Mouse (Mus musculus): ENCODE data around the gene Tmem39a.

Gene Tmem39a

GRCm38 (mm10) chr16:38558221-38558748, at the start of gene Tmem39a:
Tmem39a (plus strand) TSS chr16:38558698.
- ChIA-PET POLR2A (interaction anchor here (0.6 to 19.6 kb wide), 25 partner anchors 9 to 805 kb away, joined by 3 to 651 read pairs (median 6); partner anchors contain the start of genes Poglut1 (in 3 of the 4), Timmdc1 (in 2 of the 4) and Gsk3b (in 1 of the 4)), CTCF (interaction anchor here in 2 of 4 experiments (0.6 to 1.3 kb wide), 2 partner anchors 10 to 84 kb away, joined by 4 to 5 read pairs; no protein-coding TSS in a partner anchor)

- ChIA-PET POLR2A (interaction anchor here (0.6 to 5.7 kb wide), 16 partner anchors 9 to 190 kb away, joined by 3 to 85 read pairs (median 3); partner anchors contain the start of gene Timmdc1 (in 4 of the 4)), CTCF (interaction anchor here in 1 of 4 experiments (1.1 kb wide), 1 partner anchor 10 kb away, joined by 4 read pairs; no protein-coding TSS in a partner anchor)
Measured at GRCm38 (mm10) chr16:38510846-38511245, 47.7 kb upstream of the Tmem39a start.

GRCm38 (mm10) chr16:38519140-38519539, 39.4 kb upstream of the Tmem39a start:
- POLR2A ChIA-PET, result interaction anchor here in 3 of 4 experiments (0.7 to 11.7 kb wide), 14 partner anchors 7 to 78 kb away, joined by 3 to 258 read pairs (median 6); partner anchors contain the start of genes Poglut1 (in 1 of the 3) and Tmem39a (in 1 of the 3)
- CTCF ChIA-PET, result no interaction called here

GRCm38 (mm10) chr16:38521211-38521987, 37.1 kb upstream of the Tmem39a start:
- ChIA-PET CTCF (interaction anchor here in 3 of 4 experiments (0.6 to 1.7 kb wide), 7 partner anchors 8 to 82 kb away, joined by 3 to 9 read pairs (median 6); no protein-coding TSS in a partner anchor), POLR2A (interaction anchor here (0.6 to 11.7 kb wide), 47 partner anchors 9 to 521 kb away, joined by 3 to 258 read pairs (median 6); partner anchors contain the start of genes Poglut1 (in 3 of the 4), Tmem39a (in 2 of the 4), Adprh (in 1 of the 4) and Cox17 (in 1 of the 4))

GRCm38 (mm10) chr16:38522129-38523084, 36.1 kb upstream of the Tmem39a start, which contains the start of gene Timmdc1:
Timmdc1 (minus strand) TSS chr16:38522663.
- ChIA-PET CTCF (interaction anchor here (0.5 to 2.1 kb wide), 16 partner anchors 9 to 283 kb away, joined by 3 to 9 read pairs (median 6); no protein-coding TSS in a partner anchor), POLR2A (interaction anchor here (0.6 to 11.7 kb wide), 99 partner anchors 10 to 1175 kb away, joined by 3 to 258 read pairs (median 5); partner anchors contain the start of genes Maats1 (in 3 of the 4), Poglut1 (in 3 of the 4), Tmem39a (in 3 of the 4) and Cox17 (in 2 of the 4))

- CTCF ChIA-PET, result no interaction called here
- POLR2A ChIA-PET, result interaction anchor here in 2 of 4 experiments (1.3 to 11.7 kb wide), 9 partner anchors 11 to 58 kb away, joined by 3 to 258 read pairs (median 5); partner anchors contain the start of genes Poglut1 (in 1 of the 2) and Tmem39a (in 1 of the 2)
Measured at GRCm38 (mm10) chr16:38526264-38526663, 32.2 kb upstream of the Tmem39a start.

GRCm38 (mm10) chr16:38536544-38537146, 21.9 kb upstream of the Tmem39a start:
- ChIA-PET POLR2A (interaction anchor here (0.6 to 24.7 kb wide), 18 partner anchors 12 to 994 kb away, joined by 3 to 651 read pairs (median 6); partner anchors contain the start of genes Timmdc1 (in 4 of the 4), Tmem39a (in 2 of the 4) and Poglut1 (in 1 of the 4)), CTCF (interaction anchor here (0.6 to 2.2 kb wide), 16 partner anchors 9 to 54 kb away, joined by 3 to 7 read pairs (median 4); partner anchors contain the start of genes Timmdc1 (in 2 of the 4) and Poglut1 (in 1 of the 4))

- CTCF ChIA-PET, result interaction anchor here in 2 of 4 experiments (0.6 to 2.0 kb wide), 4 partner anchors 11 to 81 kb away, joined by 3 to 6 read pairs (median 3); no protein-coding TSS in a partner anchor
Measured at GRCm38 (mm10) chr16:38538716-38539380, 19.6 kb upstream of the Tmem39a start.

GRCm38 (mm10) chr16:38548000-38548399, 10.5 kb upstream of the Tmem39a start:
- ChIA-PET CTCF (interaction anchor here in 1 of 4 experiments (0.7 kb wide), 1 partner anchor 11 kb away, joined by 4 read pairs; no protein-coding TSS in a partner anchor), POLR2A (interaction anchor here (0.6 to 24.7 kb wide), 17 partner anchors 9 to 141 kb away, joined by 3 to 651 read pairs (median 4); partner anchors contain the start of genes Timmdc1 (in 2 of the 4) and Tmem39a (in 2 of the 4))

More at GRCm38 (mm10) chr16:38538716-38539380, 19.6 kb upstream of the Tmem39a start:
- POLR2A ChIA-PET, result interaction anchor here in 3 of 4 experiments (0.5 to 24.7 kb wide), 32 partner anchors 9 to 277 kb away, joined by 3 to 651 read pairs (median 6); partner anchors contain the start of genes Poglut1 (in 3 of the 3), Timmdc1 (in 3 of the 3) and Tmem39a (in 3 of the 3)

GRCm38 (mm10) chr16:38549479-38550396, 8.8 kb upstream of the Tmem39a start, which contains the start of gene Poglut1:
Poglut1 (minus strand) TSS chr16:38550258.
- POLR2A ChIA-PET, result interaction anchor here (0.7 to 24.7 kb wide), 35 partner anchors 8 to 252 kb away, joined by 3 to 651 read pairs (median 4); partner anchors contain the start of genes Timmdc1 (in 3 of the 4) and Tmem39a (in 3 of the 4)

GRCm38 (mm10) chr16:38555988-38556387, 2.5 kb upstream of the Tmem39a start:
- CTCF ChIA-PET, result interaction anchor here in 1 of 4 experiments (1.0 to 1.4 kb wide), 2 partner anchors 14 to 16 kb away, joined by 3 read pairs; no protein-coding TSS in a partner anchor
- POLR2A ChIA-PET, result interaction anchor here in 3 of 4 experiments (1.0 to 24.7 kb wide), 22 partner anchors 6 to 307 kb away, joined by 3 to 651 read pairs (median 5); partner anchors contain the start of genes Timmdc1 (in 3 of the 3), Poglut1 (in 2 of the 3) and Tmem39a (in 1 of the 3)

More at GRCm38 (mm10) chr16:38549479-38550396, 8.8 kb upstream of the Tmem39a start, which contains the start of gene Poglut1:
- CTCF ChIA-PET, result interaction anchor here in 3 of 4 experiments (0.6 to 1.7 kb wide), 4 partner anchors 10 to 21 kb away, joined by 3 to 7 read pairs (median 3); no protein-coding TSS in a partner anchor

- ChIA-PET CTCF (interaction anchor here in 3 of 4 experiments (0.6 to 1.1 kb wide), 7 partner anchors 11 to 57 kb away, joined by 3 to 7 read pairs (median 3); no protein-coding TSS in a partner anchor), POLR2A (interaction anchor here (0.6 to 19.6 kb wide), 38 partner anchors 10 to 474 kb away, joined by 3 to 651 read pairs (median 5); partner anchors contain the start of genes Poglut1 (in 3 of the 4), Timmdc1 (in 2 of the 4) and Adprh (in 1 of the 4))
Measured at GRCm38 (mm10) chr16:38562131-38562967, 3.9 kb downstream of the Tmem39a start.

GRCm38 (mm10) chr16:38562968-38563327, 4.5 kb downstream of the Tmem39a start:
- CTCF ChIA-PET, result interaction anchor here in 2 of 4 experiments (0.8 to 1.1 kb wide), 4 partner anchors 11 to 57 kb away, joined by 3 to 4 read pairs (median 3); no protein-coding TSS in a partner anchor

More at GRCm38 (mm10) chr16:38562968-38563327, 4.5 kb downstream of the Tmem39a start:
- POLR2A ChIA-PET, result interaction anchor here (0.7 to 19.6 kb wide), 33 partner anchors 9 to 475 kb away, joined by 3 to 651 read pairs (median 6); partner anchors contain the start of genes Poglut1 (in 3 of the 4), Timmdc1 (in 2 of the 4) and Adprh (in 1 of the 4)
